Mouse (Mus musculus): ENCODE measurements around the gene Srl. TPM values are rescaled to one million over a fixed set of nuclear protein-coding genes. Genes with fewer than 3 reads are reported as not detected.

The Srl gene
- polyA plus RNA-seq, 1 experiment from 2014 or later = 87.3 TPM

DNA sequence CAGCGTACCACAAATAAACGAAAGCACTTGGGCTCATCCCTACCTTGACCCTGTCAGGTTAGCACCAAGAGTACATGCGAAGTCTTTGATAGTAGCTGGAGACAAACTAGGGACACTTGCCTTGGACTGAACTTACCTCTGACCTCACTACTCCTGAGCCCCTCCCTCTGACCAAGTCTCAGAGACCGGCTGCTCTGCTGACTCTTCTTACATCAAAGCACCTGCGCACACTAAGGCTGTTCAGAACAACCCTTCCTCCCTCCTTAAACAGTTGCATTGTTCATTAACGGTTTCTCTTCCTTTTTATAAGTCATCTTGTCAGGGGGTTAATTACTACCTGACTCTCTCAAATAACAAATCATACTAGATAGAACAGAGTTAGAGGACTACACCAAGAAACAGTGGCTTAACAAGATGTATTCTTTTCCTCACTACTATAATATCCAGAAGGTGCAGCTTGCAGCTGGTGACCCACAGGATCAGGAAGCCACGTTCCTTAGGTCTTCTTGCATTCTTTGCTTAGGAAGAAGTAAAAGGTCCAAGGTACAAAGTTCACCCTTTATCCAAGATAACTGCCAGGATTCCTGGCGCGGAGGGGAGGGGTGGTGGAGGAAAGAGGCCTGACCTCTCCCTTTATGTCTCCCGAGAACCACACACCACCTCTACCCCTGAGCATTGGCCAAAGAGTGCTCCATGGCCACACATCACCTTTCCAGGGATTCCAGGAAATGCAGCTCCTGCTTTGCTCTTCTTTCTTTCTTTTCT, 102.1 kb downstream of the Srl start:
- Histone ChIP-seq H3K9me3 (no peaks in the 10 kb centered on the region), H3K27ac (no peak overlapping the region), H3K4me1 (no peaks in the 10 kb centered on the region), H3K4me3 (no peak overlapping the region), H3K36me3 (no peaks in the 10 kb centered on the region), H3K27me3 (ENCODE audit: insufficient read depth, poor library complexity, severe bottlenecking) (no peaks in the 10 kb centered on the region)
- 73% methylated on average over 10 of the region's 10 CpGs for WGBS
- no peak for DNase-seq (ENCODE audit: low spot score)

DNA sequence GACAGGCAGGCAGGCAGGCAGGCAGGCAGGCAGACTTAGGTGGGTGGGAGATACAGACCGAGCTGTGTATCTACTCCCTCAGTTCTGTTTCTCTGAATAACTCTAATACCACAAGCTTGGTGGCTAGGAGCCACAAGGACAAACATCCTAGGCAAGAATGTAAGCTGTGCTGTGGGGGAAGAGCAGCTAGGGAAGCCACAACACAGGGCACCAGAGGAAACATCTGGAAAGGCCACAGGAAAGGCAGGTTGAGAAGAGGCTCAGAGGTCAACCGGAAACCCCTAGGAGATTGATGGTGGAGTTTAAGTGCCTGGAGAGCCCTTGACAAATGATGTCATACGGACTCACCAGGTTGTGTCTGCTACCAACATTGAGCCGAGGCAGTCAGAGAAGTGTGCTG, 104.9 kb downstream of the Srl start:
- H3K9me3 ChIP-seq = no peaks in the 10 kb centered on the region
- no peak overlapping the region for H3K27ac ChIP-seq
- DNase-seq (ENCODE audit: low spot score) = no peak
- no peaks in the 10 kb centered on the region for H3K27me3 ChIP-seq (ENCODE audit: insufficient read depth, poor library complexity, severe bottlenecking)
- WGBS = 50% methylated on average over 4 of the region's 4 CpGs
- no peak overlapping the region for H3K4me3 ChIP-seq
- H3K4me1 ChIP-seq = no peaks in the 10 kb centered on the region
- no peaks in the 10 kb centered on the region for H3K36me3 ChIP-seq

DNA sequence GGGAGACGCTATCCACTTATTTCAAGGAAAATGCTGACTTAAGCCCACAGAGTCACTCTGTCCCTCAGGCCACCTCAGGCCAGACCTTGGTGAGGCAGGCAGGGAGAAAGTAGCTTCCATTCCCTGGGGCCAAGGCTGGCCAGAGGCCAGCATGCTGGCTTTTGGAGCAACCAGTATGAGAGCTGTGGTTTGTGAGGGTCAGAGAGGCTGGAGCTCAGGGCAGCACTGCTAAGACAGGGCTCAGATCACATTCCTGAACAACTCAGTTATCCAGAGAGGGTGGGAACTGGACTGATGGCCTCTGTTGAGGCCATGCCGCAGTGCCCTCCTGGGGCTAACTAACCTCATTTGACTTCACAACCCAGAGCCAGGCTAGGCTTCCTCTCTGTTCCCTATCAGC, 106.2 kb downstream of the Srl start:
- no peak overlapping the region for H3K4me3 ChIP-seq
- H3K9me3 ChIP-seq = no peaks in the 10 kb centered on the region
- DNase-seq (ENCODE audit: low spot score) = no peak
- H3K4me1 ChIP-seq = no peaks in the 10 kb centered on the region
- WGBS = 80% methylated on average over 2 of the region's 2 CpGs
- H3K36me3 ChIP-seq = no peaks in the 10 kb centered on the region
- H3K27me3 ChIP-seq (ENCODE audit: insufficient read depth, poor library complexity, severe bottlenecking) = no peaks in the 10 kb centered on the region
- no peak overlapping the region for H3K27ac ChIP-seq

DNA sequence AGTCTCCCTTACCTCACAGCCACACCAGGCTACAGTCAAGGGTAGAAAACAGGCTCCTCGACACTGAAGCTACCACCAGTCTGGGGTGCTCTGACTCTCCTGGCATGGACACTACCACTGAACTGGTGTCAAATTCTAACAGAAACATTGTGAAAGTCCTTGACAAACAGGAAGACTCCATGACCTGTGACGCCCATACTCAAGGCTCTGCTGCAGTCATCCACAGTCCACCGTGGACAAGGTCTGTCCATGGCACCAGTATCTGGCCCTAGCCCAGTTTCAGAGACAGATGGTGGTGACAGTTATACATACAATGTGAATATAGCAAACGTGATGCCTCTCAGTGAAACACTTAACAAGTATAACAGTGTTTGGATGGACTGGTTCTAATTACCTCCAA, 109.8 kb downstream of the Srl start:
- Histone ChIP-seq H3K27ac (no peak overlapping the region), H3K27me3 (ENCODE audit: insufficient read depth, poor library complexity, severe bottlenecking) (0 out of 2 replicates have a peak, but pooled peaks cover 4% of the 10 kb centered on the region), H3K9me3 (no peaks in the 10 kb centered on the region), H3K36me3 (no peaks in the 10 kb centered on the region), H3K4me3 (no peak overlapping the region), H3K4me1 (no peaks in the 10 kb centered on the region)
- WGBS = 71% methylated on average over 4 of the region's 4 CpGs
- no peak for DNase-seq (ENCODE audit: low spot score)

DNA sequence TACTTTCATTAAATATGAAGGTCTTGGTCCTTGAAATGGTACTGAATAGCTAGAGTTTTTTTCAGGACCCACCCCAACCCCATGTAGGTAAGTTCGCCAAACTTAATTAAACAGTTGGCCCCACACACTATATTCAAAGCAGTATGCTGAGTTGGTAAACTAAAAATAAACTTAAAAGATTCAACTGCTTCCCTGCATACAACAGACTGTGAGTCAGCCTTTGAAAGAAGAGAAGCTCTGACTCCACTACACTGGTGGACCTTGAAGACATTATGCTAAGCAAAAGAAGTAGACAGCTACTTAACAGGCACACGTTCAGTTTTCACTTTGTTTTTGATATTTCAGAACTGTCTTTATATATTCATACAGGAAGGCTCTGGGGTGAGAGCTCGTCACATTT, 110.6 kb downstream of the Srl start:
- H3K4me3 ChIP-seq = no peak overlapping the region
- H3K4me1 ChIP-seq = no peaks in the 10 kb centered on the region
- H3K36me3 ChIP-seq = no peaks in the 10 kb centered on the region
- H3K9me3 ChIP-seq = no peaks in the 10 kb centered on the region
- WGBS = 79% methylated on average over 3 of the region's 3 CpGs
- no peak for DNase-seq (ENCODE audit: low spot score)
- H3K27ac ChIP-seq = no peak overlapping the region
- peaks cover 8% of the 10 kb centered on the region; the same call in 1 of the 2 replicates for H3K27me3 ChIP-seq (ENCODE audit: insufficient read depth, poor library complexity, severe bottlenecking)

DNA sequence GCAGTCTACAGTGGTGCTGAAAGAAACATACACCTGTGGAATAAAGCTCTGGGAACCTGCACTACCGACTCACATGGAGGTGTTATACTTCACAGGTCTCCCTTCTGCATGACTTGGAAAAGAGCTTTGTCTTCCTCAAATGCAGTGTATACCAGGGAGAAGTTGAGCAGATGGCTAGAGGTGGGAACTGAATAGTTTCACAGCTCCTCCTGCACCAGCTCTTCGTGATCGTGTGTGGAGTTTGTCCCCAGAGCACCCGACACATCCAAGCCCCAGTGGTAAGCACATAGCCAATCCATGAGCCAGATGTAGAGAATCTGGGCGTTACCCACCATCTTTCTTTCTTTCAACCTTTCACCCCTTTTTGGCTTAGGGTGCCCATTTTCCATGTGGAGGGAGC, 111.4 kb downstream of the Srl start:
- no peaks in the 10 kb centered on the region for H3K9me3 ChIP-seq
- H3K4me1 ChIP-seq = no peaks in the 10 kb centered on the region
- no peak overlapping the region for H3K4me3 ChIP-seq
- H3K27me3 ChIP-seq (ENCODE audit: insufficient read depth, poor library complexity, severe bottlenecking) = peaks cover 13% of the 10 kb centered on the region; the same call in 1 of the 2 replicates
- H3K27ac ChIP-seq = no peak overlapping the region
- 82% methylated on average over 5 of the region's 5 CpGs for WGBS
- H3K36me3 ChIP-seq = no peaks in the 10 kb centered on the region
- DNase-seq (ENCODE audit: low spot score) = no peak

Other genes with a start within 250 kb of the Srl start
- gene Adcy9, start 121.3 kb downstream of the Srl start, polyA plus RNA-seq (2016; fragmentation: Nextera tagmentation; extraction: Ambion mirVana) = 0.30 and 0.55 TPM in 2 replicates
- gene Tfap4, start 18.0 kb upstream of the Srl start, polyA plus RNA-seq (2016; fragmentation: Nextera tagmentation; extraction: Ambion mirVana) = 9.5 and 17.5 TPM in 2 replicates
- 13.9 and 20.7 TPM in 2 replicates for gene Glis2, start 52.9 kb upstream of the Srl start, polyA plus RNA-seq (2016; fragmentation: Nextera tagmentation; extraction: Ambion mirVana)
- gene Pam16, start 83.2 kb upstream of the Srl start, polyA plus RNA-seq (2016; fragmentation: Nextera tagmentation; extraction: Ambion mirVana) = 116 and 130 TPM in 2 replicates
- 13.7 and 16.9 TPM in 2 replicates for gene Vasn, start 98.1 kb upstream of the Srl start, polyA plus RNA-seq (2016; fragmentation: Nextera tagmentation; extraction: Ambion mirVana)
- gene Dnaja3, start 98.2 kb upstream of the Srl start, polyA plus RNA-seq (2016; fragmentation: Nextera tagmentation; extraction: Ambion mirVana) = 78.3 and 85.5 TPM in 2 replicates
- gene Coro7, start 138.0 kb upstream of the Srl start, polyA plus RNA-seq (2016; fragmentation: Nextera tagmentation; extraction: Ambion mirVana) = 22.7 and 23.9 TPM in 2 replicates
- 63.3 and 97.6 TPM in 2 replicates for gene Nmral1, start 177.5 kb upstream of the Srl start, polyA plus RNA-seq (2016; fragmentation: Nextera tagmentation; extraction: Ambion mirVana)
- 101 and 104 TPM in 2 replicates for gene Hmox2, start 184.5 kb upstream of the Srl start, polyA plus RNA-seq (2016; fragmentation: Nextera tagmentation; extraction: Ambion mirVana)
- 121 and 152 TPM in 2 replicates for gene Cdip1, start 248.5 kb upstream of the Srl start, polyA plus RNA-seq (2016; fragmentation: Nextera tagmentation; extraction: Ambion mirVana)